Mouse (Mus musculus) testis, adult 2 months (tissue): Measurements from ENCODE around the gene Car5a. TPM values are rescaled to one million over a fixed set of nuclear protein-coding genes. Genes with fewer than 3 reads are reported as not detected.
A peak's percentile ranks its signal among the peaks of the same experiment; 100 is the strongest.

ENCODE experiments used
- H3K27ac ChIP-seq: fragments of 200-500 bp; 2 replicates; pipeline ENCODE4 v1.5.1; 2012; ENCODE audit warnings: low read depth, low read length; ENCODE audit not compliant: control insufficient read depth, insufficient read depth
- H3K27me3 ChIP-seq: fragments of 200-500 bp; 2 replicates; pipeline ENCODE4 v1.6.1; 2012; ENCODE audit warnings: mild to moderate bottlenecking, low read length, moderate library complexity; ENCODE audit not compliant: control insufficient read depth, insufficient read depth
- H3K36me3 ChIP-seq: fragments of 200-500 bp; 2 replicates; pipeline ENCODE4 v1.6.1; 2012; ENCODE audit warnings: mild to moderate bottlenecking, low read length; ENCODE audit not compliant: control insufficient read depth, insufficient read depth
- H3K4me1 ChIP-seq: fragments of 200-500 bp; 2 replicates; pipeline ENCODE4 v1.6.1; 2012; ENCODE audit warnings: low read length; ENCODE audit not compliant: control insufficient read depth, insufficient read depth
- H3K4me3 ChIP-seq: fragments of 200-500 bp; 2 replicates; pipeline ENCODE4 v1.5.1; 2012; ENCODE audit warnings: low read depth, mild to moderate bottlenecking, low read length, moderate library complexity, mixed read lengths; ENCODE audit not compliant: control insufficient read depth
- CTCF ChIP-seq: fragments of 200-500 bp; IDR thresholded peaks from 2 replicates; pipeline ENCODE4 v1.5.1; 2012; ENCODE audit warnings: low read depth, mild to moderate bottlenecking, inconsistent platforms, low read length, moderate library complexity; ENCODE audit not compliant: control insufficient read depth, insufficient read depth, insufficient replicate concordance
- POLR2A ChIP-seq: fragments of 200-500 bp; IDR thresholded peaks from 2 replicates; pipeline ENCODE4 v1.6.1; 2012; ENCODE audit warnings: low read depth, mild to moderate bottlenecking, inconsistent platforms, low read length, moderate library complexity; ENCODE audit not compliant: control insufficient read depth
- polyA plus RNA-seq: library from polyadenylated mRNA; depleted of rRNA; stranded (reverse); fragments of >200 nt; gene quantifications from 2 replicates; pipeline ENCODE4 v1.2.3, GENCODE M21; 2012; rRNA removed

Gene Car5a
- polyA plus RNA-seq, 1 experiment: not detected

DNA sequence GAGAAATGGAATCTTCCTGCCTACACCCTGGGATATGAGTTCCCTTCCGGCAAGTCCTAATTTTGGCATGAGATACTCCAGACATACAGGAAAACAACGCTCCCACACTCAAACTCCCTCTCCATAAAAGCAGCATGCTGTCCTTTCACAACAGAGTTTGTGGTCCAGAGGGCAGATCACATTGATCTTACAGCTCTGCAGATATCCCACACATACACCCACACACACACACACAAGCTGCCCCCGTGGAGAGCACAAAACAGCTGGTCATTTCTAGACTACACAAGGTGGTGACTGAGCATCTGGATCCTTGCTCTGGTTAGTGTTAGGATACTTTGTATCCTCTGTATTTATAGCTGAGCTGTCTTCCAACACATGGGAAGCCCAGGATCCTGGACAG, 69.7 kb downstream of the Car5a start:
- Histone ChIP-seq H3K4me1 (peaks cover 13% of the 10 kb centered on the region), H3K4me3 (no peak overlapping the region), H3K27ac (peak overlapping the region; percentile 74), H3K27me3 (no peaks in the 10 kb centered on the region), H3K36me3 (no peaks in the 10 kb centered on the region; the same call in 1 of the 2 replicates)
- TF ChIP-seq POLR2A: no peak
- TF ChIP-seq CTCF: no peak

DNA sequence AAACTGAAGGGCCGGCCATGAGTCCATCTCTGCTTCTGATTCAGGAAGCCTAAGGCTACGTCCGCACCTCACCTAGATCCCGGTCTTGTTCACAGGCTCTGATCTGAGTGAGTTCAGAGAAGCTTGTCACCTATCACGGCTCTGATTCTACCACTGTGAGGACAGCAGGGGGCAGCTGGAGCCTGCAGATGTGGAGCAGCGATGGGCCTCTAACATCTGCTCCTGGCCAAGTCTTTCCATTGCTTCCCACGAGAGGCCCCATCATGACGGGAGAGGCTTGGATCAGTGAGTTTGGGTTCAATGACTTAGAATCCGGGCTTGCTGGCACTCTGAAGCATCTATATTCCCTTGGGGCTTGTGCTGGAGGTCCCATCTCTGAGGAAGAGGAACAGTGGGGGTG, 70.7 kb downstream of the Car5a start:
- no peaks in the 10 kb centered on the region for H3K36me3 ChIP-seq
- TF ChIP-seq POLR2A (no peak), CTCF (peak; percentile 38; the same call in 1 of the 2 replicates)
- H3K4me3 ChIP-seq: no peak overlapping the region
- H3K27me3 ChIP-seq: no peaks in the 10 kb centered on the region
- peaks cover 11% of the 10 kb centered on the region for H3K4me1 ChIP-seq
- no peak overlapping the region for H3K27ac ChIP-seq

DNA sequence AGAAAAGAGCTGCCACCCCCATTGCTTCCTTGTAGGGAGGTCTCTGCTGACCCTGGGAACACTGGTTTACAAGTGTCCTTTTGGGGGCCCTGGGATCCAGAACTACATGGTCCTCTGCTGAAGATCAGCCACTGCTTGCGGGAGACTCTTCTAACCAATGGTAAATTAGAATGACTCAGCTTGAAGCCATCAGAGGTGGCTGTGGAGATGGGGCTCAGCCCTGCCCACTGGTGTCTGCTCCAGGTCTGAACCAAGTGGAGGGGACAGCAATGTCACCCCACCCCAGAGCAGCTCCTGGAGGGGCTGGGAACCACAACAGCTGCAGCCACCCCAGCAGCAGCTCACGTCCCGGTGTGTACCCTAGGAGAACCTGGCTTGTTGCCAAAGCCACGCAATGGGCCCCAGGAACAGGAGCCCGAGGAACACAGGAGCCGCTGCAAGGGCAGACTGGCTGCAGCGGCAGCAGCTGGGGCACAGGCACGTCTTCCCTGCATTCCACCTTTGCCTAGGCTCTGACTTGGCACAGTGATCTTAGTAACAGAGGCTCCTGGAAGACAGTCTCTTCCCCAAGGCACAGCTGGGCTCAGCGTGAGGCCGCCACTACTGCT, 72.8 kb downstream of the Car5a start:
- H3K27me3 ChIP-seq: no peaks in the 10 kb centered on the region
- no peaks in the 10 kb centered on the region for H3K36me3 ChIP-seq
- H3K4me1 ChIP-seq: peaks cover 11% of the 10 kb centered on the region
- TF ChIP-seq CTCF: no peak
- no peak for TF ChIP-seq POLR2A
- no peak overlapping the region for H3K27ac ChIP-seq
- no peak overlapping the region for H3K4me3 ChIP-seq

DNA sequence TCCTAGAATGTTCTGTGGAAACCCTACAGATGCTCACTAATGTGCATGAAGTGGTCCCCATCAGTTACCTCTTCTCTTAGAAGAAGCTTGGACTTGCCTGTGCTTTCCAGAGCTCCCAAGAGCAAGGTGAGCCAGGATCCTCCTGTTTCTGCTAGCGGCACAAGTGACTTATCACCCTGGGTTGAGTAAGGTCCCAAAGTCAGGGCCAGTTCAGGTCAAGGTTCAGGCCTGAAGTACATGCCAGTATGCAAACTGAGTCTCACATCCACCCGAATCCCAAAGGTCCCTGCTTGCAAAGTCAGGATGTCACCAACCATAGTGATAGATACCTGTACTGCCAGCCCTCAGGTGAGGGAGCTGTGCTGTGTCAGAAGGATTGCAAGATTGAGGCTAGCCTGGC, 74.5 kb downstream of the Car5a start:
- TF ChIP-seq POLR2A: no peak
- no peak overlapping the region for H3K27ac ChIP-seq
- H3K4me1 ChIP-seq: peaks cover 8% of the 10 kb centered on the region; the same call in 1 of the 2 replicates
- H3K27me3 ChIP-seq: no peaks in the 10 kb centered on the region
- H3K36me3 ChIP-seq: no peaks in the 10 kb centered on the region
- no peak overlapping the region for H3K4me3 ChIP-seq

DNA sequence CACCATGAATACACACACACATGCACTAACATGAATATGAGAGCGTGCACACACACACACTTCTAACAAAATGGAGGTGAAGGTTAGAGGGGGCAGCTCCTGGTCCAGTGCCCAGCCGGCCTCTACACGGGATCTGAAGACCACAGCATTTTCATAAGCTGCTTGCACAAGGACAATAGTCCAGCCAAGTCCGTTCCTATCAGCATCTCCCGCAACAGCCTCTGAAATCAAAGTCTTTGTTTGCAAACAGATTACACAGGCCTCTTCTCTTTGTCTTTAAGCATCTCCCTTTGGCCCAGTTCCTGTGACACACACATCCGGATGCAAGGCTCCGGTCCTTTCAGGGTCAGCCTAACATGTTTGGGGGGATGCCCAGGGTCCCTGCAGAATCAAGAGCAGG, 75.8 kb downstream of the Car5a start:
- H3K4me3 ChIP-seq: no peak overlapping the region
- H3K27ac ChIP-seq: no peak overlapping the region
- H3K27me3 ChIP-seq: no peaks in the 10 kb centered on the region
- no peaks in the 10 kb centered on the region for H3K36me3 ChIP-seq
- H3K4me1 ChIP-seq: peaks cover 2% of the 10 kb centered on the region; the same call in 1 of the 2 replicates
- TF ChIP-seq POLR2A (no peak), CTCF (no peak)

DNA sequence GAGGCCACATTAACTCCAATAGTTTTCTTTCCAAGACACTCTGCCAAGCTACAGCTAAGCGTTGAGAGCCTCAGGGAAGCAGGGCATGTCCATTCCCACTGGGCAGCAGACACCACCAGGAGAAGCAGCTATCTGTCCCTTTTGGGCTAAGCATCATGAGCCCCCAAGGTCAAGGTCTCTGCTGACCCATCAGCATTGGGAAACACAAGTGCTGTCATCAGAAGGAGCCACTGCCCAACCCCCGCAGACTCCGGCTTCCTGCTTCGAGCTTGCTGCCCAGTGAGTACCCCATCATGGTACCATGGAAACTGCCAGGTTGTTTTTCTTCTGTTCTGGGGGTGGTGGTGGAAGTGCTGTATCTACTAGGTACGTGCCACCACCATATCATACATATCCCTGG, 76.5 kb downstream of the Car5a start:
- Histone ChIP-seq H3K36me3 (no peaks in the 10 kb centered on the region), H3K4me1 (peaks cover 2% of the 10 kb centered on the region; the same call in 1 of the 2 replicates), H3K4me3 (no peak overlapping the region), H3K27ac (no peak overlapping the region), H3K27me3 (no peaks in the 10 kb centered on the region)
- no peak for TF ChIP-seq POLR2A
- no peak for TF ChIP-seq CTCF

Other genes starting within 250 kb of the Car5a start
- 3.1 and 3.3 TPM in 2 replicates for gene Jph3, start 215.3 kb downstream of the Car5a start, polyA plus RNA-seq
- gene Klhdc4, start 115.3 kb downstream of the Car5a start, polyA plus RNA-seq: 12.5 and 13.6 TPM in 2 replicates
- 84.9 and 104 TPM in 2 replicates for gene Slc7a5, start 37.2 kb downstream of the Car5a start, polyA plus RNA-seq
- gene Banp, start 4.8 kb upstream of the Car5a start, polyA plus RNA-seq: 15.6 and 18.6 TPM in 2 replicates